Mouse (Mus musculus): ENCODE measurements at regions not wholly inside any gene's neighbourhood (a gene's known extent, or its start where the extent isn't known, plus 50 kb on each side); places are given as distances from the start of the nearest gene placed in this dataset.
A peak's percentile ranks its signal among the peaks of the same experiment; 100 is the strongest.

- DNase-seq (ENCODE audit: low spot score), result peak; percentile 25
These were observed 2492.0 kb upstream of the Gm7489 start for GRCm38 (mm10) chr15:51392449-51393405.

GRCm38 (mm10) chr15:51395961-51396360, 2488.7 kb upstream of the Gm7489 start:
- DNase-seq (ENCODE audit: low spot score), result no peak

- no peak for DNase-seq (ENCODE audit: low spot score)
These were observed 2481.1 kb upstream of the Gm7489 start for GRCm38 (mm10) chr15:51403581-51403980.

GRCm38 (mm10) chr15:51409791-51410308, 2474.9 kb upstream of the Gm7489 start:
- no peak for DNase-seq (ENCODE audit: low spot score)

GRCm38 (mm10) chr15:51411966-51412365, 2472.7 kb upstream of the Gm7489 start:
- no peak for DNase-seq (ENCODE audit: low spot score)

- peak; percentile 78 for DNase-seq (ENCODE audit: low spot score)
These were observed 2442.1 kb upstream of the Gm7489 start for GRCm38 (mm10) chr15:51442606-51443005.

- no peak for DNase-seq (ENCODE audit: low spot score)
These were observed 2414.8 kb upstream of the Gm7489 start for GRCm38 (mm10) chr15:51469895-51470294.

- DNase-seq (ENCODE audit: low spot score), result no peak
These were observed 2413.6 kb upstream of the Gm7489 start for GRCm38 (mm10) chr15:51471143-51471542.

- peak; percentile 6 for DNase-seq (ENCODE audit: low spot score)
These were observed 2412.7 kb upstream of the Gm7489 start for GRCm38 (mm10) chr15:51472049-51472448.

- no peak for DNase-seq (ENCODE audit: low spot score)
These were observed 2402.8 kb upstream of the Gm7489 start for GRCm38 (mm10) chr15:51481856-51482255.

GRCm38 (mm10) chr15:51484207-51484606, 2400.5 kb upstream of the Gm7489 start:
- peak; percentile 57 for DNase-seq (ENCODE audit: low spot score)

- DNase-seq (ENCODE audit: low spot score), result no peak
These were observed 2399.2 kb upstream of the Gm7489 start for GRCm38 (mm10) chr15:51485554-51485953.

- DNase-seq (ENCODE audit: low spot score), result no peak
These were observed 2382.5 kb upstream of the Gm7489 start for GRCm38 (mm10) chr15:51502058-51502741.

- no peak for DNase-seq (ENCODE audit: low spot score)
These were observed 2381.9 kb upstream of the Gm7489 start for GRCm38 (mm10) chr15:51502742-51503270.

GRCm38 (mm10) chr15:51503341-51503740, 2381.4 kb upstream of the Gm7489 start:
- DNase-seq (ENCODE audit: low spot score), result no peak

- no peak for DNase-seq (ENCODE audit: low spot score)
These were observed 2380.5 kb upstream of the Gm7489 start for GRCm38 (mm10) chr15:51504016-51504760.

- no peak for DNase-seq (ENCODE audit: low spot score)
These were observed 2379.9 kb upstream of the Gm7489 start for GRCm38 (mm10) chr15:51504789-51505188.

GRCm38 (mm10) chr15:51507126-51507525, 2377.6 kb upstream of the Gm7489 start:
- no peak for DNase-seq (ENCODE audit: low spot score)

- no peak for DNase-seq (ENCODE audit: low spot score)
These were observed 2373.4 kb upstream of the Gm7489 start for GRCm38 (mm10) chr15:51511319-51511718.

GRCm38 (mm10) chr15:51536317-51536716, 2348.4 kb upstream of the Gm7489 start:
- DNase-seq (ENCODE audit: low spot score), result no peak

GRCm38 (mm10) chr15:51551216-51551775, 2333.4 kb upstream of the Gm7489 start:
- peak; percentile 89 for DNase-seq (ENCODE audit: low spot score)

All from adipocyte (in vitro differentiated cells).